Mouse (Mus musculus) right cerebral cortex, adult 2 months (tissue): Measurements from ENCODE around the gene Camta1.
A peak's percentile ranks its signal among the peaks of the same experiment; 100 is the strongest.

Source experiments
- DNase-seq, 2 experiments: peaks; one replicate each; pipeline ENCODE4 v3.0.0; 2021 to 2022; ENCODE audit warnings: low spot score in 2 of 2

The Camta1 gene

DNA sequence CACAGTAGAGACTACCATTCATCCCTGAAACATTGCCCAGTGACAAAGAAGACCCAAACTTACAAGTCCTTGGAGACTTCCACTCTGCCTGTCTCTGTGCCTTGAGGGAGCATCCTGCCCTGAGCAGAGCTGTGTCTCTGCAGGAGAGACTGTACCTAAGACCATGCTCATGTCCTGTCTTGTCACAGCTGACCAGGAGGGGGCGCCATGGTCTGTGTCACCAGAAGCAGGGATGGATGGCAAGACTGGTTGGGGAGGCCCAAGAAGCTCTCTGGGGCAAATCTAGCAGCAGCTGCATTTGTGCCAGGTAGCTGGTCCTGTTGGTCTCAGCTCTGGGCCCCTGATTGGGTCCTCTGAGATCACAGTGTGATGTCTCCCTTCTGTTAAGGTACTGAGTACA lies 646.5 kb downstream of the Camta1 start:
- DNase-seq = no peak

DNA sequence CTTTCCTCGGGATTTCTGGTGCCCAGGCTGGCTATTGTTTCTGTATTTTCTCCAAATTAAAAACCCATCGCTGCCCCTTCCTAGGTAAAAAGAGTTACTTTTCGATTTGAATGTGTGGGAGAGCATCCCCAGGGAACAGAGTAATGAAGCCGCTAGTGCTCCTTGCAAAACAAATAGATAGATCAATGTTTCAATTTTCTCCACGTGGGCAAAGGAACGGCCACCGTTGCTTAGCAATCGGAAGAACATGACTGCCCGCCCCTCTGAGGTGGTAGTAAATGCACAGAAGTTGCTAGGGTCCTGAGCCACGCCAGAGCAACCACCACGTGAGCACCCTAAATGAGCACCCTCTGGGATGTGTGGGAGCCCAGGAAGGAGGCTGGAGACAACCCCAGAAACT lies 648.2 kb downstream of the Camta1 start:
- no peak for DNase-seq

DNA sequence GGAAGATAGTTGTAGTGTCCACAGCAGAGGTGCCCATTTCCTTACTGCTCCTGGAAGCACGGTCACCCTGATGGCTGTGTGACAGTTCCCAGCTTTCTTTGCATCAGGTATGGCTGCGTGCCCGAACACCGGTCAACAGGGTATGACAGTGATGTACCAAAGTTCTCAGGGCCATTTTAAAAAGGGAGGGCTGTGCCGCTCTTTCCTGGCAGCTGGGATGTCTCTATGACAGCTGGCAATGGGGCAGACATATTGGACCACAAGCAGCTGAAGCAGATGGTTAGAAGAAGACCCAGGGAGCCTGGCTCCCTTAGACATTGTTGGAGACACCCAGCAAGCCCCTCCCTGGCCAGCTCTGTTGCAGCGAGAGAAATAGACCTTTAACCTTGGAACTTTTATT lies 649.7 kb downstream of the Camta1 start:
- DNase-seq = no peak

DNA sequence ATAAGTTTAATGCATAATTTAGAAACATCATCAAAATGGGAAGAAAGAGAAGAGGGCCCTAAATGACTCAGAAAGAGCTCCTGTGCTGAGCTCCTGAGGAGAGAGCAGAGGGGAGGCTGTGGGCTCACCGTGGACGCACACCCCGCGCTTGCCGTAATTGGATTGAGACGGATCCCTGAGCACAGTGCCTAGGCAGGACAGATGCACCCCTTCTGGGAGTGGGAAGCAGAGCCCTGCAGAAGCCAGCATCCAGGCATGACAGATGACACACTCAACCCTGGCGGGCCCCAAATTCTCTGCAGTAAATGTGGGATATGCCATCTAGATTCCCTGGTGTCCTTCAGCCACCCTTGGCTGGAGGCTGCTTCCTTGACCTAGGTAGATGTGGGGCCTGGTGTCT lies 654.1 kb downstream of the Camta1 start:
- DNase-seq = no peak

DNA sequence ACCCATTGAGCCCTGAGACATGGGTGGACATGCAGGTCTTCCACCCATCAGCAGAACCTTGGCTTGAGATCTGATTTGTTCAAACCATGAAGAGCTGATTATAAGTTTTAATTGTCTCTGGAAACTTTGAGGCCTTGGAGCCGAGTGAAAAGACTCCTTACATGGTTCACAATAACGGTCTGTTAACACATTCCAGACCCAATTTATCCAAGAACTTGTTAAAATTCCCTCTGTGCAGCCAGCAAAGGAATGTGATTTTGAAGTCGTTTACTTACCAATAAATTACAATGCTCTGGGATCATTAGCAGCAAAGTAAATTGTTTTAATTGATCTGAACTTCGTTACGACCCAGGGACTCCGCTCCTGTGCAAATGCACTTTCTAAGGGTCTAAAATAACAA lies 658.8 kb downstream of the Camta1 start:
- no peak for DNase-seq

DNA sequence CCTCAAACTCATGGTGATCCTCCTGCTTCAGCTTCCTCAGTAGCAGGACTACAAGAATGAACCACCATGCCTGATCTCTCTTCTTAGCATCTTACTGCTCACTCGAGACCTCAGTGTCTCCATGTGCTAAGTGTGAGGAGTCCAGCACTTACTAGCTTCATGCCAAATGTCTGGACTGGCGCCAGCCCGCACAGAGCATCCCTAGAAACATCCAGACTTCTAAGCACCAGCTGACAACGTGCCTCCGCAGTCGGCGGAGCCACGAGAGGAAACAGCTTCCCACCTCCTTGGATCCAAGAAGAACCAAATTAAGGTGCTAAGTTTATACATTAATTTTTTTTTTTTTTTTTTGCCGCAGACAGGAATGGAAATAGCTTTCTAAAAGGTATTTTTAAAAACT lies 661.4 kb downstream of the Camta1 start:
- peak; percentile 77 to 83 for DNase-seq

DNA sequence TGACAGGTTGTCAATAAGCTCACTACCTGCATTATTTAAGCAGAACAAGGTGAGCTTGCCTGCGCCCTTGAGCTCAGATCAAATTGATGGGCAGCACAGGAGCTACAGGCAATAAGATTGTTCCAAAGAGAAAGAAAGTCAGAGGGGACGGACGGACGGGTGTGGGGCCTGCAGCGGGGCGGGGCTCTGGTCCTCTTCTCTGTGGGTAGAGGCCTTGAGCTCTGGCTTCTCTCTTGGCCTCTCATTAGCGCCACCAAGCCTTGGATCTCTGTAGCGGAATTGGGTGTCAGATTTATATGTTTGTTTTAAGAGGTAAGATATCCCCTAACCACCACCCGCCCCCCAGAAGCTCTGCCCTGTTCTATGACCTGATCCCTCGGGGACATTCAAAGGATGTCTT lies 666.5 kb downstream of the Camta1 start:
- no peak for DNase-seq

DNA sequence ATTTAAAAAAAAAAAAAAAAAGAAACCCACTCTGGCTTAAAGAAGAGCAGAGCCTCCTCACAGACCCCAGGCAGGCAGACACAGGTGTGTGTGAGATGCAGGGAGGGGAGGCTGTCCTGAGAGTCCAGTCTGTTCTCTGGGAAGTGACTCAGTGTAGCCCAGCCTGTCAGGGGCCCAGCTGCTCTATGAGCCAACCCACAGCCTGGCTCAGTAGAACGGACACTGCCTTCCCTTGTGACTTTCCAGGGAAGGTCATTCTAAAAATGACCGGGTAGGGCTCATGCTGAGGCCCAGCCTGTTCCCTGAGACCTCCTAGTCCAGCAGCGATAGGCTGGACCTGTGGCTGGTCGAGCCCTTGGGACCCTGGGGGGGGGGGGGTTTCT lies 667.0 kb downstream of the Camta1 start:
- no peak for DNase-seq

DNA sequence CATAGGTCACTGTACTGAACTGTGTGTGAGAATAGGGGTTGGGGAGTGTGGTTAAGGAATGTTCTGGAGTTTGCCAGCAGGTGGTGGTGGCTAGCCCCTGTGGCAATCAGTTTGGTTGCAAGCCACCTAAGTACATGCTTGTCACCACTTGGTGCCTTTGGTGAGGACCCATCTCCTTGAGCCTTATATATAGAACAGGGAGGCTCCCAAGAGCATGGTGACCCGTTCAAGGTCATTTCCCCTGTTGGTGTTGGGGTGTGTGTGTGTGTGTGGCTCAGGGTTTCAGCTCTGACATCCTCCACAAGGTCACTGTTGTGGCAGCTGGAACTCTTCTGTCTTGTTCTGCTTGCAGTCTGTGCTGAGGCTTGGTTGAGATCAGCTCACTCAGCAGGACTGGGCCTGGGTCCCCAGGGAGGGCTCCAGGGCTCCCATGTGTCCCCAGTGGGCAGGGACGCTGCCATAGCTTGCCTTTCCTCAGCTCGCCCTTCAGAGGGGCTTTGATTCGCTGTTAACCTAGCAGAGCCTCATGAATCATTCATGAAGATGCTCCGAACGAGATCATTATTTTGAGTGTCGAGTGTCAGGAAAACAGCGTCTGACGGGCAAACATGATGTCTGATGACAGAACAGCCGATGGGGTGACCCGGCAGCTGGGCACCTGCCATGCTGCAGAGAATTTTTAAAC lies 667.5 kb downstream of the Camta1 start:
- DNase-seq = no peak

DNA sequence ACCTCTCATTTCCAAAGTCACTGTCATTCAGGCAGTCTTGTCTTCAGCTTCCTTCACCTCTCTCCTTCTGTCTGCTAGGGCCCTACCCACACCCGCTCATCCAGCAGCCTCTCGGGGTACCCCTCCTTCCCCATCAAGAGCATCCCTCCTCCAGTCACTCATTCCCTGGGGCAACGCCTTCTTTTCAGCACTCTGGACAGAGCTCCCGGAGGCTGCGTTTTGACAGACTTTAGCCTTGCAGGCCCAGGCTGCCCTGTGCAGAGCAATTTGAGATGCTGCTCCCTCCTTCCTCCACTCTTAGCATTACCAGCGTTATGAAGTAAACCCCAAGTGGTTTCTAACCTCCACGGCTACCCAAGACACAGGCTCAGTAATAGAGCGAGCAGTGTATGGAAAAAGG lies 675.2 kb downstream of the Camta1 start:
- peak in 1 of 2 experiments; percentile 4 for DNase-seq

DNA sequence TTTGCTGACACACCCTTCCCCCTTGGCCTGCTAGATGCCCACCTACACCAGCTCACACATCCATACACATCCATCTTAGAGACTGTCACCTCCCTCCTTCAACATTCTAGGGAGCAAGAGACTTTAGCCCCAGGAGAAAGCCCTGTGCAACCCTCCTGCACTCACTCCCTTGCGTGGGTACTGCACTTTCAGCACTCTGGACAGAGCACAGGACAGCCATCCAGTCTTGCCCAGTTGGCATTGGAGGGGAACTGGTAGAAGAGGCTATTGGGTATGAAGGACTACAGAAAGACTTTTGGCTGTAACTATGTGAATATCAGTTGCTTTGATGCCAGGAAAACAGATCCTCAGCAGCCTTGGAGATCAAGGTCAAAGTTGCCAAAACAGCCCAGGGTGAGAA lies 675.9 kb downstream of the Camta1 start:
- DNase-seq = no peak

DNA sequence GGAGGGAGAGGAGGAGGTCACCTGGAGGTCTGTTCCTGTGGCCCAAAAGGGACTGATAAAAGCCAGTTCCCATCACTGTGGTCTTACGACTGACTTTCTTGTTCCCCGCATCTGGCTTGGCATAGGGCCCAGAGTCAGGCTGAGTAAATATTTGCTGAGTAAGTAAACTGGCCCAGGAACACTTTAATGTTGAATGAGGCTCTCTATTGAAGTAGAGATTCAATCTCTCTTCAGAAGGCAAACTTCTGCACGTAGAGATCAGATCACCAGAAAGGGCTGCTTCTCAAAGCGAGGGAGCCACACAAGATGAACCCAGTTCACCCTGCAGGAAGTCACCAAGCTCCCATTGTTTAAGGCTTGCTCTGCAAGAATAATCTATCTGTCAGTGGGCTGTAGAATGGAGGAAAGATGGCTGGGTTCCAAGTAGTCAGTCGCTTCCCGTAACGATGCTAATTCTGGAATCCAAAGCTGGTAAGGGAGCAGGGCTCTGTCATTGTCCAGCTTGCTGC lies 681.2 kb downstream of the Camta1 start:
- no peak for DNase-seq

DNA sequence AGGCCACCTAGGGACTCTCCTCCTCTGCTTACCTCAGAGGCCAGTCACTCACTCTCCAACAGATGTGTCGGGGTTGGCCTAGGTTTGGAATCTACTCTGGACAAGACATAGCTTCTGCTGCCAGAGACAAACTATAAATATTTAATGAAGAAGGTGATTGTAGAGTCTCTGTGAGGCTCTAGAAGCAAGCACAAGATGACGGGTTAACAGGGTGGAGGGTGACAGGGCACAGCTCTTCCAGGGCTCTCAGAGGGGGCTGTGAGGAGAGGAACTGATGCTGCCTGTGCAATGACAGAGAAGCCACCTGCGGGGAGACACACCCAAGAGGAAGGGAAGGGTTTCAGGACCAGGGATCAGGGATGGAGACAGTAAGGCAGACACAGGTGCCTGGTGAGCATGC lies 682.0 kb downstream of the Camta1 start:
- DNase-seq = no peak

DNA sequence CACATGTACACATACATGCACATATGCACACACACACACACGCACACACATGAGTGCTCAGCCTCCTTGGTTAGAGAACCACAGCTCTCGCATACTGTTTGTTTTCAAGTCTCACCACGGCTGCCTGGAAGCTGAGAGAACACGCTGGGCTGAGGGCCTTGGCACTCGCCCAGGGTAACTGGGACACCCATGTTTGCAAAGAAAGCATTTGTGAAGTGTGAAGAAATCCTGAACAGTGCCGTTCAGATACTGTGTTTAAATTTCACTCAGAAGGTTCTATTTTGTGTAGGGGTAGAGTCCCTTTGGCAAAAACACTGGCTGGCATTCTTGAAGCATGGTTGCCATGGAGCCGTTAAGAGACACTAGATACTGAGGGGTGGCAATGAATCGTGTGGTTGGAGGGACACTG lies 682.7 kb downstream of the Camta1 start:
- DNase-seq = peak; percentile 83 to 85

DNA sequence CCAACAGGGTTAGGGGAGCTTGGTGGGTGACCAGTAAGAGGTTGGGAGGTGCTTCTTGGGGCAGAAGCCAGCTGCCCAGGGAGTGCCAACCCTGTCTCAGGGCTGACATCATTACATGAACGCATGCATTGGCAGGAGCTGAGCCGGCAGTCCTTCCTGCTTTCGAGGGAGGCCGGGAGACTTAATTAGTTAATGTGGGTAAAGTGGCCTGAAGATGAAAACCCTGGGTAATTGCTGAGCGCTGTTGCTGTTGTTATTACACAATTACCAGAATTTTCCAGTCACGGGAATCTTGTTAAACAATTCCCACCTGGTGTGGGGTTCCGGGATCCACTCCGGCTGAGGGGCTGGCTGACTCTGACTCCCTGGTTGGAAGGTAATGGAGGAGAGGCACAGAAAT lies 689.1 kb downstream of the Camta1 start:
- no peak for DNase-seq

DNA sequence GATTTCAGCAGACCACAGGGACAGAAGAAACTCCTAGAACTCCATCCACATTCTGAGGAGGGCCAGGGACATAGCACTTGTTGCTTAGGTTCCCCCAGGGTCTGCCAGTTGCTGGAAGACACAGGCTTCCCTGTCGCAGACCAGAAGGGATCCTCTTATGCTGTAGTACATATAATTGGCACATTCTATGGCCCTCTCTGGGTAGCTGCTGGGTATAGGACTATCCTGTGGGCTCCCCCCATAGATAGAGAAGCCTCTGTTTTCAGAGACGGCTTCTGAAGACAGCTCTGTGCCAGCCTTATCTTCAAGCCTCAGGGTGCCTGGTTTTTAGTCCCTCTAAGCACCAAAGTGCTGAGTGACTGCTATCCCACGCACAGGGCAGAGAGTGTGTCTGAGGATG lies 690.6 kb downstream of the Camta1 start:
- no peak for DNase-seq

DNA sequence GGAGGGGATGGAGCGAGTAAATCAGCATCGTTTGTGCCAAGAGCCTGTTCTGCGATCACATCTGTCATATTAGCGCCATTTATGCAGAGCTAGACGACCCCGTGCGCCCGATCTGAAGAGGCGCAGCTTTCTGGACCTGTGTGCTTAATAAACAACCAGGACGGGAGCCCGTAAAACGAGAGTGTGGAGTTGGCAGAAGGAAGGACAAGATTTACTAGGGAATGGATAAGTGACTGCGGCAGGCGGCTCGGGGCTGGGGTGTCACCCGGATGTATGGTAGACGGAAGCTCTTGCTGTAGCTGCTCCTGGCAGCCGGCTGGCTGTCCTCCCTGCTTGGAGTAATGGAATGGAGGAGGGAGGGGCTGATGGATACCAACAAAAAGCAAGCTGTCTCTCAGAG lies 691.0 kb downstream of the Camta1 start:
- DNase-seq = no peak

DNA sequence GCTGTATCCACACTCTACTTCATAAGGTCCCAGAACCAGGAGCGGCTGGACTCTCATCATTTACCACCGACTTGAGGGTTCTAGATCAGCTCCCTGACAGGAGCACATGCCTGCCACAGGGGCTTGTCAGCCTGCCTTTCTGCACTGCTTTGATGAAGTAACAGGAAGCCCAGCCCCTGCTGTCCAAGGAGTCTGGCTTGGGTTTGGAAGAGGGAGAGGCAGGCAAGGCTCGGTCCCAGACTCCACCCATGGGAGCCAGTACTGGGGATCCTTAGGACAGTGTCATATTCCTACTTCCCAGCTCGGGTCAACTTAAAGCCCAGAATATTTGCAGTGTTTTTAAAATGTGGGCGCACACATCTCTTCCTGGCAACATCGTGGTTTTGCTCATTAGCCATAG lies 694.7 kb downstream of the Camta1 start:
- no peak for DNase-seq

DNA sequence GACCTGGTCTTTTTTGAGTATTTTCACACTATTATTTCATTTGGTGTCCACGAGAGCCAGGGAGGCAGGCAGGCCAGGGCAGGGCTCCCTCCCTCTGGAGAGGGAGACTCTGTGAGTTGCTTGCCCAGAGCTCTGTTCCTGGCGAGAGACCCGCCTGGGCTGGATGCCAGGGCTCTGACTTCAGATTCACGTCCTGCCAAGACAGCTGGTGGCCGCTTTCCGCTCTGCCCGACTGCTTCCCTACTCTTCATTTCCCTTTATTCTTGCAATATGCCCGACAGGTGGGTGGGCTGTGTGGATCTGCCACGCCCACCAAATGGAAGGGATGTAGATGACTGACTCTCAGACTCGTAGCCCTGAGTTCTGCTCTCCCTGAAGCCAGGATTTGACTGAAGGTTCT lies 696.1 kb downstream of the Camta1 start:
- peak; percentile 72 to 87 for DNase-seq

DNA sequence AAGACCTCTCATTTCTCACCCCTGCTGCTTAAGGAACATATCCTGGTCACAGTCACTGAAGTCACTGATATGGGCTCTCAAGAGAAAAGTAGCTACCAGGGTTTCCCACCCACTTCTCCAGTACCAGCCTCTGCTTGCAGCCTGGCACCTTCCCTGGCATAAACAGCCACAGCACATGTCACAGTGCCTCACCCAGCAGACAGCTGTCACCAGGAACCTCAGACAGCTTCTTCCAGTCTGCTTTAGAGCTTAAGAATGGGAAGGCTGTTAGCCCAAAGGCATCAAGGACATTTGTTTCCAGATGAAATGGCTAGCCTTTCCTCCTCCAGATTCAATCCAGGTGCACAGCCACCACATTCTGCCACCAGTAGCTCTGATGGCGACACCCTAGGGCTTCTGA lies 697.4 kb downstream of the Camta1 start:
- DNase-seq = no peak

DNA sequence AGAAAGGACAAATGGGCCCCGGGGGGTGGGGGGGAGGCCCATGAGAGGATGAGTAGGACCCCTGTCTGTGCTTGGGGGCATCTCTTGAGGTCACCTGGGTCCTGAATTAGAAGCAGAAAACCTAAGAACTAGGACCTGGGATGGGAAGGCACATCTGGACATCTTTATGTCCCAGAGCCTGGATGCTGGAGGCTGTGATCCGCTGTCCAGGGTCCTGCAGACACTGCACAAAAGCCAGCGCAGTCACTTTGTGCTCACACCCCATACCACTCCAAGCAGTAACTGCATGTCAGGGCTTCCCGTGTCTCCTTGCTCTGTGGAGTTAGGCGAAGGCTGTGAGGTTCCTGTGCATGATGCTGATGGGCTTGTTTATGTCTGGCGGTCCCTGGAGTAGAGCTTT lies 699.8 kb downstream of the Camta1 start:
- no peak for DNase-seq

DNA sequence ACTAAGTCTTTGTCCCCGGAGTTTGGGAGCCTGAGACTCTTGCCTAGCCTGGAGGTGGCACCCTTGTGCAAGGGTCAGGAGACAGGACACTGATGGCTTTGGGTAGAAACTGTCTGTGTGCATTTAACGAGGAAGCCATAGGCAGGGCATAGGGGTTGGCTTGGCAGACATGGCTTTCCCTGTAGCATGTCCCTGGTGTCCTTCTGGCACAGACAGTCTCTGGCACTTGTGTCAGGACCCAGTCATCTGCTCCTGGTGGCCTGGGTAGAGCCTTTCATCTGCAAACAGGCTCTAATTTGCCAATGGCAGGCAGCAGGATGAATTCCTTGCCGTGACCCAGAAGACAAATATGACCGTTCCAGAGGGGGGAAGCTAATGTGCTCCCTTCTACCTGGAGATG lies 700.7 kb downstream of the Camta1 start:
- DNase-seq = no peak

DNA sequence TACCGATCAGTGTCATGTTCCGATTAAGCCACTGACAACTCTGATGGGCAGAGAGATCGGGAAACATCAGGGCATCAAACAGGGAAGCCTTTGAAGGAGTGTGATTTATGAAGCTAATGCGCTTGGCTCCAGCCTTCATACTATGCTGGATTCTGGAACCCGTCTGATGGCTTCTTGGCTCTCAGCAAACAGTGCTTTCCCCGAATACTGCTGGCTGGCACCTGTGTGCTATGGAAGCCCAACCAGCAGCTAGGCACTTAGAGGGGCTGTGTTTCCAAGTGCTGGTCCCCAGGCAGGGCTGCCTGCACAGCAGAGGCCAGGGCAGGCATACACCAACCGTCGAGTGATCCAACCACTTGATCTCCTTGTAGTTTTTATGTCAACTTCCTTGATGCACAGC lies 701.2 kb downstream of the Camta1 start:
- DNase-seq = no peak

DNA sequence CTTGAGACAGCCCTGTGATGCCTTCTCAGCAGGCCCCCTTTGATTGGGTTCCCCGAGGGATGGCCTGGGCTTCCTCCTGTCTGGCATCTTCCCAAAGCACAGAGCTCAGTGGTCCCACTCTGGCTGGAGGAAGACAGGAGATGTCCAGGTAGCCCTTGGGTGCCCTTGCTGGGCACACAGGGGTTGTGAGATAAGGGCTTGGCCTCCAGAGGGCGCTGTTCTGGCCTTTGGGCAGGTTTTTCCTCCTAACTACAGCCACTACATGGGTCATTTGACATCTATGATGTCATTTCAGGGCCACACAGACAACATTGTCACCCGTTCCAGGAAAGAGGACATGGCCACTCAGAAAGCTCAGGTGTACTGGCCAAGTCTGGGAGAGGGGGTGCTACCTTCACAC lies 703.4 kb downstream of the Camta1 start:
- no peak for DNase-seq
